Mouse (Mus musculus) bone marrow macrophage, adult 2 months (primary cell): ENCODE results near the gene Csrnp3.

ENCODE experiments used
- CTCF ChIP-seq: IDR thresholded peaks from 2 replicates; pipeline ENCODE4 v1.5.1; 2012; ENCODE audit warnings: low read depth, mild to moderate bottlenecking, low read length, moderate library complexity
- POLR2A ChIP-seq: IDR thresholded peaks from 2 replicates; pipeline ENCODE4 v1.6.1; 2012; ENCODE audit warnings: mild to moderate bottlenecking, low read depth, low read length, borderline replicate concordance

DNA sequence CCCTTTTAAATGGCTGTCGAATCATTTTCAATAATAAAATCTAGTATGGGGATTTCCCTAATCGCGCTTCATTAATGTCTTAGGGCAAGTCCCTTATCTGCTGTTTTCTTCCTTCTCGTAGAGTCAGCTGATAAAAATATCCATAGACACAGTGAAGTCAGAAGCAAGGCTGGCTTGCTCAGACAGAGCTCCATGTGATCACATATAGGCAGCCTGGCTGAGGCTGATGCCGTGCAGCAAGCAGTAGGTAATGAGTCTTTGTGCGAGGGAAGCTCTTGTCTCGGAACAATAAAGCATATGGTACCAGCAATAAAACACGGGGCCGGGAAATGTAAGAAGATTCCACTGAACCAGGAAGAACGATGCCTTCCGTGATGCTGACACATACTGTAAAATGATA lies 84.4 kb downstream of the Csrnp3 start:
- TF ChIP-seq CTCF = no peak
- TF ChIP-seq POLR2A = no peak
